Mouse (Mus musculus) urinary bladder, postnatal 4 days (tissue): ENCODE data around the gene Fam189a2.
A peak's percentile ranks its signal among the peaks of the same experiment; 100 is the strongest.

ENCODE experiments used
- DNase-seq, 2 experiments: peaks; one replicate each; pipeline ENCODE4 v3.0.0; 2021 to 2022; ENCODE audit warnings: low spot score in 2 of 2

Fam189a2 gene

GRCm38 (mm10) chr19:24030871-24031556 is at the start of gene Fam189a2:
Gene Fam189a2 (minus strand): TSS chr19:24031019.
- DNase-seq: peak in 1 of 2 experiments; percentile 43

- DNase-seq: no peak
These were observed 46.8 kb upstream of the Fam189a2 start for GRCm38 (mm10) chr19:24077658-24078057.

GRCm38 (mm10) chr19:24076536-24076935 is 45.7 kb upstream of the Fam189a2 start:
- DNase-seq: peak in 1 of 2 experiments; percentile 23

- DNase-seq: no peak
These were observed 45.1 kb upstream of the Fam189a2 start for GRCm38 (mm10) chr19:24075927-24076326.

- DNase-seq: no peak
These were observed 42.3 kb upstream of the Fam189a2 start for GRCm38 (mm10) chr19:24073155-24073554.

GRCm38 (mm10) chr19:24064348-24064895 is 33.6 kb upstream of the Fam189a2 start:
- no peak for DNase-seq

- DNase-seq: no peak
These were observed 32.8 kb upstream of the Fam189a2 start for GRCm38 (mm10) chr19:24063585-24063984.

GRCm38 (mm10) chr19:24058851-24059250 is 28.0 kb upstream of the Fam189a2 start:
- DNase-seq: no peak

GRCm38 (mm10) chr19:24058021-24058420 is 27.2 kb upstream of the Fam189a2 start:
- no peak for DNase-seq

GRCm38 (mm10) chr19:24056880-24057279 is 26.1 kb upstream of the Fam189a2 start:
- no peak for DNase-seq

GRCm38 (mm10) chr19:24054904-24055303 is 24.1 kb upstream of the Fam189a2 start:
- DNase-seq: no peak

- no peak for DNase-seq
These were observed 23.4 kb upstream of the Fam189a2 start for GRCm38 (mm10) chr19:24054265-24054664.

- no peak for DNase-seq
These were observed 19.7 kb upstream of the Fam189a2 start for GRCm38 (mm10) chr19:24050514-24050913.

GRCm38 (mm10) chr19:24049329-24049728 is 18.5 kb upstream of the Fam189a2 start:
- DNase-seq: no peak

- DNase-seq: no peak
These were observed 15.7 kb upstream of the Fam189a2 start for GRCm38 (mm10) chr19:24046395-24046993.

- no peak for DNase-seq
These were observed 11.6 kb upstream of the Fam189a2 start for GRCm38 (mm10) chr19:24042387-24042786.

- DNase-seq: no peak
These were observed 8.4 kb upstream of the Fam189a2 start for GRCm38 (mm10) chr19:24039061-24039853.

GRCm38 (mm10) chr19:24034367-24034766 is 3.5 kb upstream of the Fam189a2 start:
- no peak for DNase-seq

GRCm38 (mm10) chr19:24032654-24033236 is 1.9 kb upstream of the Fam189a2 start:
- no peak for DNase-seq

GRCm38 (mm10) chr19:24030511-24030870 is 328 bp downstream of the Fam189a2 start:
- DNase-seq: no peak

- peak in 1 of 2 experiments; percentile 30 for DNase-seq
These were observed 956 bp downstream of the Fam189a2 start for GRCm38 (mm10) chr19:24029616-24030510.
